Mouse (Mus musculus): ENCODE measurements around the gene Kcne1l.

The Kcne1l gene

DNA sequence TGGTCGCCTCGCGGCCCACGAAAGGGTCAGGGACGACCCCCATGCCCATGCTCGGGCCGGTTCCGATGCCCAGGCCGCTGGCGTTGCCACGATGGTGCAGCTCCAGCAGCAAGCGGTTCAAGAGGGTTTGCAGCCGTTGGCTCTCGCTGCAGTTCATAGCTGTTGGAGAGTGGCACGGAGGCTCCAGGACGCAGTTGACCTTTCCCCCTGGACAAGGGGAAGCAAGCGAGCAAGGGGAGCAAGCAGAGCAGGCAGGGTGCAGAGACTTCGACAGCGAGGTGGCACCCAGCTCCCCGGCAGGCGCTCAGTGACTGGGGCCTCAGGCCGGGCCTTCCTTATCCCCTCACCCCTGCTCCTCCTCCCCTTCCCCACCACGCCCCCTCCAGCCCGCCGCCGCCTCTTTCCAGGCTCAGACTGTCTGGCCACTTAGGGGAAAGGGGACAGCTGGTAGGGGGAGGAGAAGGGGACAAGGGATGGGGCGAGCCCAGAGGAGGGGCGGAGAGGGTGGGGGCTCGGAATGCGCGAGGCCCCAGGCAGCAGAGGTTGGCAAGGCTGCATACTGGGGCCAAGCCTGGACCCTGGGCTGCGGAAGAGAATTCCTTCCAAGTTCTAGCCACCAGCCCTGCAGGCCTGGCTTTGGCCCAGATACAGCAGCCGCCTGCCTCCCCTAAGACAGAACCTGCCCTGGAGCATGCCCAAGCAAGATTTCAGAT, at the start of gene Kcne1l:
Gene Kcne1l, minus strand, starts transcription at position 426 of the 713 bp plus-strand sequence.
- in situ Hi-C loops (cut with MboI, MseI): no loop called here

DNA sequence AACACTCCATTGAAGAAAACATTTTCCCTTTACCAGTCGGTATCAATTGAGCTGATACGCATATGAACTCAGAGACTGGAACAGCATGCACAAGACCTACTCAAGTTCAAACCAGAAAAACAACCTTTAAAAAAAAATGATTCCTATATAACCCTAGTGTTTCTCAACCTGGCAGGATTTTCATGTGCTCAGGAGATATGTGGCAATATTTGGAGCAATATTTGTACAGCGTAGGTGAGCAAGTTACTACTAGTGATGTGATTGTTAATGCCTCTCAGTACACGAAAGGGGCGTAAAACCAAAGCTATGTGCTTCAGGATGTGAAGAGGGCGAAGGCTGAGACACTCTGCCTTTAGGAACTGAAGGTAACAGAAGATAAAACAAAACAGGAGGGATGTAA, 30.1 kb upstream of the Kcne1l start:
- in situ Hi-C loops (cut with MboI, MseI): no loop called here

DNA sequence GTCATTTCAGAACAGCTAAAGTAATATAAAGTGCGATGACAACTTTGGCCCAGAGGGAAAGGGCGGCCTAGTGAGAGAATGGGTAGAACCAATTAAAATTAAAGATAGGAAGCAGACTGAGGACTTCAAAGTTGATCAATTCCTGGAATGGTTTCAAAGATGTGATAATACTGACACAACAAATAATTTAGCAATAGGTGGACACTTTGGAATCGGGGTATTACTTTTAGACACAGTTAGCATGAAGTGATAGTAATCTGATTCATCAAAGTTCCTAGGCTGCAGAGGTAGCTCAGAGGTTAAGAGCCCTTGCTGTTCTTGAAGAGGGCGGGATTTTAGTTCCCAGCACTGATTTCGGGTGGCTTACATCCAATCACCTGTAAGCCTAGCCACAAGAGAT, 29.4 kb upstream of the Kcne1l start:
- in situ Hi-C loops (cut with MboI, MseI): no loop called here

DNA sequence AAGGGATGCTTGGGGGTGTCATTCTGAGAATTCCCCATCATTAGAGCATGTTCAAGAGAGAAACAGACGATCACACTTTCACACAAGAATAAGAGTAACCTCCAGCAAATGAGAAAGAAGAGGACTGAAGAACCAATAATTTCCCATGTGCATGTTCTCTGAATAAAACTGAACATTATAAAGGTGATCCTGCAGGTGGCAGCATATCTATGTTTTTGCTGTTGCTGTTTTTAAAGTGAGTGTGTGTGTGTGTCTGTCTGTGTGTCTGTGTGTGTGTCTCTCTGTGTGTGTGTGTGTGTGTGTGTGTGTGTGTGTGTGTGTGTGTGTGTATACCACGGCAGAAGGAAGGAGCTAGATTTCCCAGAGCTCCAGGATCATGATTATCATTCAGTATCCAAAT, 19.7 kb upstream of the Kcne1l start:
- in situ Hi-C loops (cut with MboI, MseI): no loop called here

DNA sequence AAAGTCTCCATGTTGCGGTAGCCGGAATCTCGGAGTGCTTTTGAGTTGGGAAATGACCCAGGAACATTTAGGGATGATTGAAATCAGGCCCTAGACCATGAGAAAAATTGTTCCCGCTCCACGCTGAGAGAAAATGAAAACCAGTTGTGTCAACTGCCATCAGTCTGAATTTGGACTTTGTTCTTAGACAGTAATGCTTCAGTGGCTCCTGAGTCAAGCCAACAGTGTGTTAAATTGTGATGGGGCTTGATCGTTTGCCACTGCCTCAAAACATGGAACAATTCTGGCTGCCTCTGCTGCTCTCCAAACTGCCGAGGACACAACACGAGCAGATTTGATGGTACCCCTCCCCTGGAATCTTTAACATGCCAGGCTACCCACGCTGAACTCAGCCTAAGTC, 10.0 kb upstream of the Kcne1l start:
- in situ Hi-C loops (cut with MboI, MseI): no loop called here

DNA sequence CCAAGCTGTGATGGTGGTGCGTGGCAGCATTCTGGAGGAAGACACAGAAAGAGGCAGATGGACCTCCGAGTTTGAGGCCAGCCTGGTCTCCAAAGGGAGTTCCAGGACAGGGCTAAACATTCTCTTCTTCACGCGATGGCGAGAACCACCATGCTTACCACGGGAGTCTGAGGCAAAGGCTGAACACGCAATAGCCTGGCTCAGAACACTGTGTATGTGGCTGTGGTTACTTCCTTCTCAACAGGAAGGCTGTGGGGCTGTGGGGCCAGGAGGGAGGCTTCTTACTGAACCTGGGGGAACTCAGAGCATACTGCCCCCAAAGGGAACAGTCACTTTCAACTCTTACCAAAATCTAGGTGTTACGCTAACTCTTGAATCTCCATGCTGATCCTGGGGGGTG, 9.2 kb upstream of the Kcne1l start:
- in situ Hi-C loops (cut with MboI, MseI): no loop called here

DNA sequence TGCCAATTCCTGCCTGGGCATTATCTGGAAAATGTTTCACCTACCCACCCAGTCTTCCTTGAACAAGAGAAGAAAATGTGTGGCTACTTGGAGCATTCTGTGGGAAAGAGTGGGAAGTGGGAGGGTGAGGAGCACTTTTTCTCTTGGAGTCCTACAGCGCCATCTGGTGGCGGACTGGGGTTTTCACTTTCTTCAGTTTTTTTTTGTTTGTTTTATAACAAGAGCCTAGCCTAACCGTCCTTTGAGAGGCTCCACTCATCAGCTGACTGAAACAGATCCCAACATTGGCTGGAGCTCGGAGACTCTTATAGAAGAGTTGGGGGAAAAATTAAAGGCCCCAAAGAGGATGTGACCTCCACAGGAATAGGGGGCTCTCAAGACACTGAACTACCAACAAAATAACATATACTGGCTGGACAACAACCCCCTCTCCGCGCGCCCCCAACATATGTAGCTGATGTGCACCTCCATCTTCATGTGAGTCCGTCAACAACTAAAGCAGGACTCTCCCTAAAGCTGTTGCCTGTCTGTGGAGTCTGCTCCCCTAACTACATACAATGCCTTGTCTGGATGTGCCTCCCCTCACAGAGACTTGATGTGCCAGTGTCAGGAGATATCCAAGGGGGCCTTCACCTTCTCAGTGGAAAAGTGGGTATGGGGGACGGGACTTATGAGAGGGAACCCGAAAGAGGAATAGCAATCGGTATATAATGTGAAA, 8.4 kb upstream of the Kcne1l start:
- in situ Hi-C loops (cut with MboI, MseI): loop anchor here in 1 of 2 experiments (5.0 kb wide), 1 partner anchor 112 kb away; no protein-coding TSS in a partner anchor

DNA sequence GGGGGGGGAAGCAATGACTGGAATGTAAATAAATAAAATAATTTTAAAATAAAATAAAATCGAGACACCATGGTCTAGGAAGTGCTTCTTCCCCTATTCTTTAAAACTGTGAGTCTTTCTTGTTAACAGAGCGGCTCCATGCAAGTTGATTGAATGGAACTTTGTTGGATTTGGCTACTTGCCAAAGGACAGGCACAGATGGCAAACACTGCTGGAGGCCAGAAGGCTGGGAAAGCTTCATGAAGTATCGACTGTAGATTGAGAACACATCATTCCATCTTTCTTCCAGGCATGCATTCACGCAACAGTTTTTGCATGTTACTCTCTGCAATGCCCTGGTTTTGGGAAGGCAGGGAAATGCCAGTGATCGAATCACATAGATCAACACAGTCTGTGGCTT, 4.3 kb upstream of the Kcne1l start:
- in situ Hi-C loops (cut with MboI, MseI): loop anchor here in 1 of 2 experiments (5.0 kb wide), 1 partner anchor 108 kb away; no protein-coding TSS in a partner anchor

DNA sequence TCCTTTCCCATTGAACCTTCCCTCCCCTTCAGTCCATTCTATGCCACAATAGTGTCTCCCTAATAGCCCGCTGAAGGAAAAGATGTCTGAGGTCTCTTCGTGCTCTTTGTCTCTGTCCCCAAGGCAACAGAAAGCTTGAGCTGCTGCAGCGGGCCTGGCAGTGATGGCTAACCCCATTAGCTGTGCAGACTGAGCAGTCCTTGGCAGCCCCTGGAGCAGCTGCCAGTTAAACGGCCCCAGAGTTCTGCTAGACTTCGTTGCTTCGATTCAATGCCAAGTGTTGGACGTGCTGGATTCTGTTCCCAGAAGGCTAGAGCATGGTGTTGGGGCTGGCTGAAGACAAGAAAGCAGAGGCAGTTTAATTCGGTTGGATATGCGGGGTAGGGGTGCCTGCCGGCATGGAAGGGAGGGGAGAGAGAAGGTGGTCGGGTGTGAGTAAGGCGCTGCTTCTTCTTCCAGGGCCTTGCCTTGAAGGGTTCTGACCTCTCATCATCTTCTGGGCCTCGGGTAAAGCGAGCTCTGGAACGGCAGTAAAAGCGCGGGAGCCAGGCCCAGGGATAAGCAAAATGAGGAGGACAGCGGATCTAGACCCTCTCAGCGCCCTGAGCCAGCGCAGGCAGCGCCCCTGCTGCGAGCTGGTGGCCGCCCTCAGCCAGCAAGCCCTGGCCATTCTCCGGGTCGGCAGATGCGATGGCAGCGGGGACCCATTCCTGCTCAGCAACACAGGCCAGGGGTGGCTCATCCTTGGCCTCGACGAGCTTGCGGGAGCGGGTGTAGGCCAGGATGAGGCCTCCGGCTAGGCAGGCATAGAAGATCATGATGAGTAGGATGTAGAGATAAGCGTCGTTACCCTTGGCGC, 855 bp downstream of the Kcne1l start:
- in situ Hi-C loops (cut with MboI, MseI): no loop called here

DNA sequence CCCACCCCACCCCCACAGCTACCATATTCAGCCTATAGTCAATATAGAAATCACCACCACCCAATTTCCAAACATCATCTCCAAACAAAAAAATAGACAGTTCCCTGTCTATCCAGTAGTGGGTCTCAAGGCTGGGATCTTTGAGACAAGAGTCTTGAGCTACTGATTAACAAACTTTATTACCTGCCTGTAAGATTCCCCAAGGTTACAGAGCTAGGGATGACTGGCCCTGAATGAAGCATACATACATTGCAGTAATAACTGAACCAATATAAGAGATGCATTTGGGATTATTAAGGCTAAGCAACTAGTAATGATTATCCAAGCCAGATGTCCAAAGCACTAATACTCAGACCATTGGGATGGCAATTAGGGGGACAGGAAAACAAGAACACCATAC, 1.5 kb downstream of the Kcne1l start:
- in situ Hi-C loops (cut with MboI, MseI): no loop called here

DNA sequence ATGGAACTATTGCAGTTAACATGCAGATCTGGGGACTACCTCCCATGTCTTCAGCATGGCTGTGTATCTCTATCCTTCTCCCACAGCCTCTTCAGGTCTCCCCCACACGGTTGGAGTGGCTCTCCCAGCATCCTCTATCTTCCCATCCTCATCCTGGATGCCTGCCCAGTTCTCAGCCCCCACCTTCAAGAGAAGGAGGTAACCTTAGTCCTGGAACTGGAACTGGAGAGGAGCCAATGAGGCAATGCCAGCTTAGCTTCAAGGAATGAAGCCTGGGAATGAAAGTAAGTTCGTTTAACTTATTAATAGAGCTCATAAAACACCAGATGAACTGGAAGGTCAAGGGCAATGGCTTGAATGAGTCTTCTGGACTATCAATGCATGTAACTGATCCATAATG, 2.6 kb downstream of the Kcne1l start:
- in situ Hi-C loops (cut with MboI, MseI): no loop called here

DNA sequence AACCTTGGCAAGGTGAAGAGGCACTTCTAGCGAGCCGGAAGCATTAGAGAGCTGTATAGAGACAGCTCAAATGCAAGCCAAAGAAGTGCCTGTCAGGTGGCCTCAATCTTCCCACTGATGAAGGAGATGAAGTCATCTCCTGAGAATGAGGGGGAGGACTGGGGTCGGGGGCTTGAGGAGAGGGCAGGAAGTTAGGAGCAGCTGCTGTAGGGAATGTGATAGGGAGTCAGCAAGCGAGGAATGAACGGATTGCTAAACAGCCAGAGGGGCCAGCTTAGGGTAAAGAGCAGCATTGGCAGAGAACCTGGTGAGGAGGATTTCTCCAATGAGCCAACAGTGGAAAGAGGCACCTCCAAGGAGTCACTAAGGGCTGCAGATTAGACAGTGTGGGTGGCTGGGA, 20.2 kb downstream of the Kcne1l start:
- in situ Hi-C loops (cut with MboI, MseI): no loop called here

DNA sequence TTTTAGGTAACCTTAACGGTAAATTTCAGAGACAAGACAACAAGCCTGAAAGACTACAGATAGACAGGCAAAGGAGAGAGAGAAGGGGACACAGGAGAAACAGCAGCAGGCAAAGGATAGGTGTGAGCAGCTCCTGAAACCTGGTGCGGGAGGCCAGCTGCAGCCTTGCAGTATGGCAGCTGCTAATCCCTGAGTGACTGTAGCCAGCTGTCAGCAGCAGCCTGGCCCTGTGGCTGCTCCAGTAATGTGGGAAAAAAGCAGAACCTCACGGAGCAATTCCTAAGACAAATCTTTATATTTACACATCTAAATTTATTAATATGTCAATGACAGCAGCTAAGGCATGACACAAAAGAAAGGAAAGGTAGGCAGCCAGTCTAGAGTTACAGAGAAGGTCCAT, 29.5 kb downstream of the Kcne1l start:
- in situ Hi-C loops (cut with MboI, MseI): no loop called here

DNA sequence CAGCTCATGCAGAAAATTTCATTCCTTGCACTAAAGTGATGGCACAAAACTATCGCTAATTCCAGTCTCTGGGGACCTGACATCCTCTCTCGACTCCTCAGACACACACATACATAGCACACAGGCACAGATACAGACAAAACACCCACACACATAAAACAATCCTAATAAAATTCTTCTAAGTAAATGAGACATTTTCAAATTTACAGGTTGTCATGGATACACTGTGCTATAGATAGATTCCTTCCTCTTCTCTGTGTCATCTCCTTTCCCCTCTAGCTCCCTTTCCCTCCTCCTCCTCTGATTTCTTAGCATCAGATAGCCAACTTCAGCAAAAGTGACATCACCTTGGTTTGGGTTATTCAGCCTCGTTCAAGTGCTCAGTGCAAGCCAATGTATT, 30.1 kb downstream of the Kcne1l start:
- in situ Hi-C loops (cut with MboI, MseI): no loop called here

Measured in T-helper 17 cell (primary cell).